Mouse (Mus musculus): ENCODE measurements around the gene Eid2. TPM values are rescaled to one million over a fixed set of nuclear protein-coding genes. Genes with fewer than 3 reads are reported as not detected.

Eid2 gene
- polyA plus RNA-seq, 1 experiment from 2014 or later, result 4.3 TPM

GRCm38 (mm10) chr7:28262861-28263260, 4.8 kb upstream of the Eid2 start:
- no peak overlapping the region for H3K9ac ChIP-seq (ENCODE audit: low read depth, low read length)
- no peaks in the 10 kb centered on the region for H3K36me3 ChIP-seq (ENCODE audit: control insufficient read depth, insufficient read depth, low read length)
- H3K4me3 ChIP-seq (ENCODE audit: low read depth, low read length), result no peak overlapping the region
- no peak overlapping the region for H3K27ac ChIP-seq (ENCODE audit: low read length)
- no peaks in the 10 kb centered on the region for H3K9me3 ChIP-seq (replicated peaks; ENCODE audit: control insufficient read depth, low read length, poor library complexity, severe bottlenecking)
- no peak for ATAC-seq
- no peaks in the 10 kb centered on the region for H3K4me1 ChIP-seq (ENCODE audit: control insufficient read depth, insufficient read depth, low read length)
- WGBS, result 48% methylated on average over 5 of the region's 5 CpGs
- H3K4me2 ChIP-seq (ENCODE audit: low read length), result no peak overlapping the region
- H3K27me3 ChIP-seq (ENCODE audit: control insufficient read depth, insufficient read depth, low read depth, low read length), result no peaks in the 10 kb centered on the region

GRCm38 (mm10) chr7:28263786-28264185, 3.9 kb upstream of the Eid2 start:
- Histone ChIP-seq H3K9me3 (replicated peaks; ENCODE audit: control insufficient read depth, low read length, poor library complexity, severe bottlenecking) (no peaks in the 10 kb centered on the region), H3K4me1 (ENCODE audit: control insufficient read depth, insufficient read depth, low read length) (peaks cover 2% of the 10 kb centered on the region), H3K9ac (ENCODE audit: low read depth, low read length) (no peak overlapping the region), H3K36me3 (ENCODE audit: control insufficient read depth, insufficient read depth, low read length) (no peaks in the 10 kb centered on the region), H3K4me2 (ENCODE audit: low read length) (no peak overlapping the region), H3K27me3 (ENCODE audit: control insufficient read depth, insufficient read depth, low read depth, low read length) (no peaks in the 10 kb centered on the region), H3K4me3 (ENCODE audit: low read depth, low read length) (no peak overlapping the region), H3K27ac (ENCODE audit: low read length) (no peak overlapping the region)
- ATAC-seq, result no peak
- WGBS, result 5% methylated on average over 15 of the region's 15 CpGs

GRCm38 (mm10) chr7:28265391-28265790, 2.3 kb upstream of the Eid2 start:
- H3K4me2 ChIP-seq (ENCODE audit: low read length), result no peak overlapping the region
- H3K4me1 ChIP-seq (ENCODE audit: control insufficient read depth, insufficient read depth, low read length), result peaks cover 13% of the 10 kb centered on the region
- no peaks in the 10 kb centered on the region for H3K36me3 ChIP-seq (ENCODE audit: control insufficient read depth, insufficient read depth, low read length)
- no peak overlapping the region for H3K27ac ChIP-seq (ENCODE audit: low read length)
- WGBS, result 92% methylated on average over 13 of the region's 13 CpGs
- H3K4me3 ChIP-seq (ENCODE audit: low read depth, low read length), result no peak overlapping the region
- H3K27me3 ChIP-seq (ENCODE audit: control insufficient read depth, insufficient read depth, low read depth, low read length), result no peaks in the 10 kb centered on the region
- no peak overlapping the region for H3K9ac ChIP-seq (ENCODE audit: low read depth, low read length)
- H3K9me3 ChIP-seq (replicated peaks; ENCODE audit: control insufficient read depth, low read length, poor library complexity, severe bottlenecking), result no peaks in the 10 kb centered on the region
- ATAC-seq, result no peak

- ATAC-seq, result peak; percentile 80
- peak overlapping the region; percentile 78 for H3K4me2 ChIP-seq (ENCODE audit: low read length)
- no peaks in the 10 kb centered on the region; the same call in 1 of the 2 replicates for H3K36me3 ChIP-seq (ENCODE audit: control insufficient read depth, insufficient read depth, low read length)
- peak overlapping the region; percentile 70 for H3K4me3 ChIP-seq (ENCODE audit: low read depth, low read length)
- H3K27me3 ChIP-seq (ENCODE audit: control insufficient read depth, insufficient read depth, low read depth, low read length), result no peaks in the 10 kb centered on the region
- H3K9me3 ChIP-seq (replicated peaks; ENCODE audit: control insufficient read depth, low read length, poor library complexity, severe bottlenecking), result no peaks in the 10 kb centered on the region
- under 1% methylated on average over 42 of the region's 62 CpGs for WGBS
- H3K9ac ChIP-seq (ENCODE audit: low read depth, low read length), result peak overlapping the region; percentile 90
- peak overlapping the region; percentile 94 for H3K27ac ChIP-seq (ENCODE audit: low read length)
- peaks cover 13% of the 10 kb centered on the region for H3K4me1 ChIP-seq (ENCODE audit: control insufficient read depth, insufficient read depth, low read length)
Measured at GRCm38 (mm10) chr7:28268042-28268531, 406 bp downstream of the Eid2 start.

GRCm38 (mm10) chr7:28268576-28268975, 895 bp downstream of the Eid2 start:
- Histone ChIP-seq H3K4me2 (ENCODE audit: low read length) (peak overlapping the region; percentile 78), H3K36me3 (ENCODE audit: control insufficient read depth, insufficient read depth, low read length) (no peaks in the 10 kb centered on the region; the same call in 1 of the 2 replicates), H3K27me3 (ENCODE audit: control insufficient read depth, insufficient read depth, low read depth, low read length) (no peaks in the 10 kb centered on the region), H3K9ac (ENCODE audit: low read depth, low read length) (peak overlapping the region; percentile 90), H3K4me1 (ENCODE audit: control insufficient read depth, insufficient read depth, low read length) (peaks cover 13% of the 10 kb centered on the region), H3K27ac (ENCODE audit: low read length) (peak overlapping the region; percentile 94), H3K4me3 (ENCODE audit: low read depth, low read length) (peak overlapping the region; percentile 70), H3K9me3 (replicated peaks; ENCODE audit: control insufficient read depth, low read length, poor library complexity, severe bottlenecking) (no peaks in the 10 kb centered on the region)
- ATAC-seq, result no peak
- 24% methylated on average over 16 of the region's 16 CpGs for WGBS

- H3K27ac ChIP-seq (ENCODE audit: low read length), result no peak overlapping the region
- no peaks in the 10 kb centered on the region; the same call in 1 of the 2 replicates for H3K36me3 ChIP-seq (ENCODE audit: control insufficient read depth, insufficient read depth, low read length)
- WGBS, result 92% methylated on average over 12 of the region's 12 CpGs
- ATAC-seq, result no peak
- H3K27me3 ChIP-seq (ENCODE audit: control insufficient read depth, insufficient read depth, low read depth, low read length), result no peaks in the 10 kb centered on the region
- H3K4me2 ChIP-seq (ENCODE audit: low read length), result peak overlapping the region; percentile 78; the same call in 1 of the 2 replicates
- H3K9me3 ChIP-seq (replicated peaks; ENCODE audit: control insufficient read depth, low read length, poor library complexity, severe bottlenecking), result no peaks in the 10 kb centered on the region
- H3K9ac ChIP-seq (ENCODE audit: low read depth, low read length), result no peak overlapping the region
- peaks cover 13% of the 10 kb centered on the region for H3K4me1 ChIP-seq (ENCODE audit: control insufficient read depth, insufficient read depth, low read length)
- H3K4me3 ChIP-seq (ENCODE audit: low read depth, low read length), result no peak overlapping the region
Measured at GRCm38 (mm10) chr7:28269355-28269754, 1.7 kb downstream of the Eid2 start.

- Histone ChIP-seq H3K9me3 (replicated peaks; ENCODE audit: control insufficient read depth, low read length, poor library complexity, severe bottlenecking) (no peaks in the 10 kb centered on the region), H3K9ac (ENCODE audit: low read depth, low read length) (no peak overlapping the region), H3K36me3 (ENCODE audit: control insufficient read depth, insufficient read depth, low read length) (no peaks in the 10 kb centered on the region; the same call in 1 of the 2 replicates), H3K27me3 (ENCODE audit: control insufficient read depth, insufficient read depth, low read depth, low read length) (no peaks in the 10 kb centered on the region), H3K4me3 (ENCODE audit: low read depth, low read length) (no peak overlapping the region), H3K4me1 (ENCODE audit: control insufficient read depth, insufficient read depth, low read length) (peaks cover 13% of the 10 kb centered on the region), H3K4me2 (ENCODE audit: low read length) (no peak overlapping the region), H3K27ac (ENCODE audit: low read length) (no peak overlapping the region)
- no peak for ATAC-seq
- WGBS, result 67% methylated on average over 3 of the region's 3 CpGs
Measured at GRCm38 (mm10) chr7:28271761-28272160, 4.1 kb downstream of the Eid2 start.

- peak; percentile 37; the same call in 1 of the 2 replicates for ATAC-seq
- Histone ChIP-seq H3K9me3 (replicated peaks; ENCODE audit: control insufficient read depth, low read length, poor library complexity, severe bottlenecking) (no peaks in the 10 kb centered on the region), H3K9ac (ENCODE audit: low read depth, low read length) (0 out of 2 replicates have a peak overlapping the region, but pooled peaks have one; percentile 89), H3K4me2 (ENCODE audit: low read length) (no peak overlapping the region), H3K27ac (ENCODE audit: low read length) (no peak overlapping the region), H3K4me3 (ENCODE audit: low read depth, low read length) (no peak overlapping the region; the same call in 1 of the 2 replicates), H3K27me3 (ENCODE audit: control insufficient read depth, insufficient read depth, low read depth, low read length) (no peaks in the 10 kb centered on the region), H3K36me3 (ENCODE audit: control insufficient read depth, insufficient read depth, low read length) (peaks cover 4% of the 10 kb centered on the region), H3K4me1 (ENCODE audit: control insufficient read depth, insufficient read depth, low read length) (peaks cover 13% of the 10 kb centered on the region)
- 62% methylated on average over 8 of the region's 8 CpGs for WGBS
Measured at GRCm38 (mm10) chr7:28277237-28277614, 9.5 kb downstream of the Eid2 start.

GRCm38 (mm10) chr7:28277615-28278278, 10.1 kb downstream of the Eid2 start, which contains the start of gene Eid2b:
Gene Eid2b, plus strand, starts transcription at chr7:28277739.
- 2% methylated on average over 67 of the region's 68 CpGs for WGBS
- peak within 1 kb of the TSS; percentile 89 for H3K9ac ChIP-seq (ENCODE audit: low read depth, low read length)
- peak; percentile 77 for ATAC-seq
- H3K4me2 ChIP-seq (ENCODE audit: low read length), result peak within 1 kb of the TSS; percentile 60
- H3K27ac ChIP-seq (ENCODE audit: low read length), result peak within 1 kb of the TSS; percentile 85
- peaks cover 13% of the 10 kb centered on the region for H3K4me1 ChIP-seq (ENCODE audit: control insufficient read depth, insufficient read depth, low read length)
- no peaks in the 10 kb centered on the region for H3K27me3 ChIP-seq (ENCODE audit: control insufficient read depth, insufficient read depth, low read depth, low read length)
- H3K36me3 ChIP-seq (ENCODE audit: control insufficient read depth, insufficient read depth, low read length), result peaks cover 4% of the 10 kb centered on the region
- H3K9me3 ChIP-seq (replicated peaks; ENCODE audit: control insufficient read depth, low read length, poor library complexity, severe bottlenecking), result no peaks in the 10 kb centered on the region
- H3K4me3 ChIP-seq (ENCODE audit: low read depth, low read length), result peak within 1 kb of the TSS; percentile 67

All from midbrain, embryonic 16.5 days (tissue).